Mouse (Mus musculus): ENCODE measurements around the gene Syne1.

DNA sequence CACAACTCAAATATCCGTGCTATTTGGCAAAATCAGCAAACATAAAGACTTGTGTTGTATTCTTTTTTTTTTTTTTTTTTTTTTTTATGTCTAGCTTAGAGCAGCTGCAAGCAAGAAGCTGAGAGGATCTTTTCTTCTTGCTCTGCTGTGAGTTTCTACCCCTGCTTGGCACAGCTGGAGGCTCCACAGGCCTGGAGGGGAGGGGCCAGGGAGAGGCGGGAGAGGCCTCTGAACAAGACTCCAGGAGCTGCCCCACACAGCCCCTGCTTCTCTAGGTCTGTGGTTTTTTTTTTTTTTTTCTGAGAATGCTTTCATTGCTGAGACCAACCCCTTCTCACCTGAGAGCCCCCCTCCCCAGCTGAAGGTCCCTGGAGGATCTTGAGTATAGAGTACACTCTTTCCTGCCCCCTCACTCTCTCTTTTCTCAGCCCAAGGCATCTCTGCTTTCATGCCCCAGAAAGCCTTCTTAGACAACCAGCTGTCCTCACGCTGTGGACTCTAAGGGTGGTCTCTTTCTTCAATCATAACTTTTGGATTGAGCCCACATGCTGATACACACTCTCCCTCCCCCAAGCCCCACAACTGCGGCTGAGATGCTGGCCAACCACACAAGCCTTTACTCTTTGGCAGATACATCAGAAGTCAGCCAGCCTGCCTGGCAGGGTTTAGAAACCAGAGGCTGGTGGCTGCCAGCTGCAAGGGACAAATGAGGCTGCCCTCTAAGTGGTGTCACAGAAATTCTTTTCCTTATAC lies 241.1 kb downstream of the Syne1 start:
- TF ChIP-seq CTCF (IDR thresholded peaks at IDR 0.05; ENCODE audit: low read depth) = no peak
- no peak for TF ChIP-seq EP300 (IDR thresholded peaks at IDR 0.05; ENCODE audit: low read depth)

All from heart, postnatal 0 days (tissue).